Mouse (Mus musculus): ENCODE measurements around the gene Hmga1b.
"Not testable (repeated sequence)": the region's sequence is repeated elsewhere in the genome, so short reads cannot be mapped to it uniquely, and the experiment has no call there.

Gene Hmga1b

DNA sequence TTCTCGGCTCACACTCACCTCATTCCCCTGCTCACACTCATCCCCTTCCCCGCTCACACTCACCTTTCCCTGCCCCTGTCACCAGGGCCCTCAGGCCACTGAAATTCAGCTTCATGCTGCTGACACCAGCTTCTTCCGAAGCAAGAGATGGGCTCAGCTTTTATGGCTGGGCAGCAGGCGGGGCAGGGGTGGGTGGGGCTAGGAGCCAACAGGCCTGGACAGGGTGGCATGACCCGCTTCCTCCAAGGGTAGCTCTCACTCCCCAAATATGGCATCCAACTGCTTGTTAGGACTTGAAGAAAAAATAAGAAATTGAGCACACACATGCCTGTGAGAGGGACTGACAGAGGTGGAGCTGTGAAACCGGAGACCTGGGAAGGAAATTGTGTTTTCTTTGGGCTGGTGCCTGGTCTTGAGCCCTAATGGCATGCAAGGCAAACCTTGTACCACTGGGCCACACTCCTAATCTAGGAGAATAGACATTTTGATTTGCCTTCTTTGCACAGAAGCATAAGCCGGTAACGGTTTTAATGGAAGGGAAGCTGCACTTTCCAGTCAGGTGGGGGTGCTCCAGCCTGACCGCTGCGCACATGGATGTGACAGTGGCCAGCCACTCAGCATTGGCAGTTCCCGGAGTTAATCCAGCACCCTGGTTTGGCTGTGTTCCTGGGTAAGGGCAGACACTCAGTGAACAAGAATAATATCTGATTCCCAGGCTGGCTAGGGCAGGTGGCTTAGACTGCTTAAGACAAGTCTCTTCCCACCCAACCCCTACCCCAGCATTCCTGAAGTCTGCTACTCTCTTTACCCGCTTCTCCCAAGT is 30.5 kb upstream of the Hmga1b start, which contains the start of gene Cbr2:
Cbr2 (minus strand) TSS at position 257 of the 823 bp plus-strand sequence.
- no peak for DNase-seq (ENCODE audit: extremely low read depth, low read depth)

DNA sequence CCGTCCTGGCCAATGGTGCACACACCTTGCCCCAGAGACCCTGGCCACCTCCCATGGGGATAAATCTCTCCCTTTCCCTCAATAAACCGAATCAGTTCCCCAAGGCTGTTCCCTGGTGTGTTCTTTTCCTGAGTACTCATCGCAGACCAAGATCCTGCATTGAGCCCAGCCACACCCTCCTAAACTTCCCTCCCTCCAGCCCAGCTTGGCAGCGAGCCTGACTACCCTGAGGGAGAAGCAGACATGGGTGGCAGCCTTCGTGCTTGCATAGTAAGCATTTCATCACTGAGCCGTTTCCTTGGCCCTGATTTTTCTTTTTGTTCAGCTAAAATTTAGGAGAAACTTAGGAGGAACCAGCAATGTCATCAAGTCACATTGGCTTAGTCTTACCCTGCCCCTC is 29.1 kb upstream of the Hmga1b start:
- DNase-seq (ENCODE audit: extremely low read depth, low read depth): no peak

DNA sequence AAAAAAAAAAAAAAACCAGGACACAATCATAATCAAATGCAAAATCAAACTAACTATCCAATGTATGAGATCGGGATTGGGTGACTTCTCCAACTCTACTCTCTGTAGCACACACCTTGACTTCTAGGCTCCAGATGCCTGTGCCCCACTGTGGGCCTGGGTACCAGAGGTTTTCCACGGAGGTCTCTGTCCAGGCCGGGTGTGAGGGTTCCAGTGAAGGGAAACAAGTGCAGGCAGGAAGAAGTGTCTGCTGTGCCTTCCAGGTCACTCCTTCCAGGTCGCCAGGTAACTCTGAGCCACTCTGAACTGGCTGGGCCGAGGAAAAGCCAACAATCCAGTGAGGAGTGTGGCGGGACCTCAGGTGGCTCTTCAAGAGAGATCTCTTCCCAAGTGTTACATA is 26.2 kb upstream of the Hmga1b start:
- no peak for DNase-seq (ENCODE audit: extremely low read depth, low read depth)

- no peak for DNase-seq (ENCODE audit: extremely low read depth, low read depth)
These were observed 21.6 kb upstream of the Hmga1b start for GRCm38 (mm10) chr11:120740981-120741380.

GRCm38 (mm10) chr11:120744121-120744701 is 18.4 kb upstream of the Hmga1b start:
- DNase-seq (ENCODE audit: extremely low read depth, low read depth): no peak

GRCm38 (mm10) chr11:120747974-120748373 is 14.6 kb upstream of the Hmga1b start:
- no peak for DNase-seq (ENCODE audit: extremely low read depth, low read depth)

- DNase-seq (ENCODE audit: extremely low read depth, low read depth): no peak
These were observed 13.2 kb upstream of the Hmga1b start for GRCm38 (mm10) chr11:120749430-120749829.

DNA sequence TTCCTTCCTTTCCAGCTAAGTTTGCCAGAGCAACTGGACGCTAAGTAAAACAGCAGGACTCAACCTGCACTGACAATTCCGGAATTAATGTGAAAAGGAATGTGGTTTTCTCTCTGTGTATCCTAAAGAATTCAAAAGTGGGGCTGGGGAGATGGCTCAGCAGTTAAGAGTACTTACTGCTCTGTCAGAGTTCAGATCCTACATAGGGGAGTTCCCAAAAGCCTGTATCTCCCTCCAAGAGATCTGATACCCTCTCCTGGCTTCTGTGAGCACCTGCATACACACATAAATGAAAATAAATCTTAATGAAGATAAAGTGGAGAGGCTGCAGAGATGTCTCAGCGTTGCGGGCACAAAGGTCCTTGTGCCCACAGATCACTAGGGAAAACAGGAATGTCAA is 11.0 kb upstream of the Hmga1b start:
- DNase-seq (ENCODE audit: extremely low read depth, low read depth): no peak

DNA sequence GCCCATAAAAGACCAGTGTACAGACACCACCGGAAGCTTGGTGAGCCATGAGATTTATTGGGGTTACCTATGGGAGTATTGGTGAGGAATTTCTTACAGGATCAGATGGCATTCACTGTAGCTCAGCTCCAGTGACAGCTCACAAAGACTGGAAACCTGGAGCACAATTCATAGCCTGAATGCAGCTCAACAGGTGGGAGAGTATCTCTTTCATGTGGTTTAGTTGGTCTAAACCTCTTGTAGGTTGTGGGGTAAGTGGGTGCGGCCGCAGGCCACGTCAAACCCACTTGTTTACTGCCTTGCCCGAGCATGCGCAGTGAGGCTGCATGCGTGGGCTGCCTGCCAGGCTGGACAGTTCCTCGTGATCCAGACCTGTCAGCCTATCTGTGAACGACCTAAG is 2.4 kb upstream of the Hmga1b start:
- DNase-seq (ENCODE audit: extremely low read depth, low read depth): no peak

- no peak for DNase-seq (ENCODE audit: extremely low read depth, low read depth)
These were observed 553 bp upstream of the Hmga1b start for GRCm38 (mm10) chr11:120761811-120762671.

- DNase-seq (ENCODE audit: extremely low read depth, low read depth): not testable (repeated sequence)
These were observed 766 bp downstream of the Hmga1b start for GRCm38 (mm10) chr11:120763121-120763999.

DNA sequence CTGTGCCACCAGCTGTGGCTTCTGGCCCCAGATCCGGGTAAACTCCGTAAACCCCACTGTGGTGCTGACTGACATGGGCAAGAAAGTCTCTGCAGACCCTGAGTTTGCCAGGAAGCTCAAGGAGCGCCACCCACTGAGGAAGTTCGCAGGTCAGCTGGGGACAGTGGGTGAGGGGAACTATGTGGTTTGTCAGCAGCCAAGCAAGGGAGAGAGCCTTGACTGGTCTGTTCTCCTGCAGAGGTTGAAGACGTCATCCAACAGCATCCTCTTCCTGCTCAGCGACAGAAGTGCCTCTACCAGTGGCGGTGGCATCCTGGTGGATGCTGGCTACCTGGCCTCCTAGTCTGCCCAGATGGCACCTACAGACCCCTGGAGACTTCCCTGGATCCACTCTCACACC is 4.4 kb downstream of the Hmga1b start:
- DNase-seq (ENCODE audit: extremely low read depth, low read depth): not testable (repeated sequence)

DNA sequence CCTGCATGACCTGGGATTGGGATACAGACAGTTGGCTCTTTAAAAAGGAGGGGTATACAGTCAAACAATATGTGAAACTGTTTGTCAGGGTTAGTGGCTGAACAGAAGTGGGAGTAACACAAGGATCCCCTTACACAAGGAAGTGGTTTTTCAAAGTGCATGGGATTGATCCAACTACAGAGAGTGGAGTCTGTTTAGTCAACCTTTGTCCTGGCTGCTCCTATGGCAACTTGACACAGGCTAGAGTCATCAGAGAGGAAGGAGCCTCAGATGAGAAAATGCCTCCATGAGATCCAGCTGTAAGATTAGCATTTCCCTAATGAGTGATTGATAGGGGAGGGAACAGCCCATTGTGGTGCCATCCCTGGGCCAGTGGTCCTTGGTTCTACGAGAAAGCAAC is 5.6 kb downstream of the Hmga1b start:
- DNase-seq (ENCODE audit: extremely low read depth, low read depth): no peak

DNA sequence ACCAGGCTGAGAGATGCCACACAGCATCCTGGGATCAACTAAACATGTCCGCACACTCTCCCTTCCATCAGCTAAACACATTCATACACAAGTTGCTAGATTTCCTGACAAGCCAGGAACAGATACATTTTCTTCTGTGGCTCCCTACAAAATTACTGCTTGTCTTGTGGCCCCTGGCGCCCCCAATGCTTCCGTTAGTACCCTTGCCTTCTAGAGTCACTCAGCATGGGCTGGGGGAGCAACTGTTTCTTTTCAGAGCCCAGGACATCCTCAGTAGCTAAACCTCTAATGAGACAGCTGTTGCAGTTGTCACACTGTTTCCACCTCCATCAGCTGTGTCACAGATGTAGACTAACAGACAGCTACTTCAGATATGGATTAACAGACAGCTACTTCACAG is 10.2 kb downstream of the Hmga1b start:
- no peak for DNase-seq (ENCODE audit: extremely low read depth, low read depth)

- DNase-seq (ENCODE audit: extremely low read depth, low read depth): no peak
These were observed 11.0 kb downstream of the Hmga1b start for GRCm38 (mm10) chr11:120773463-120774190.

DNA sequence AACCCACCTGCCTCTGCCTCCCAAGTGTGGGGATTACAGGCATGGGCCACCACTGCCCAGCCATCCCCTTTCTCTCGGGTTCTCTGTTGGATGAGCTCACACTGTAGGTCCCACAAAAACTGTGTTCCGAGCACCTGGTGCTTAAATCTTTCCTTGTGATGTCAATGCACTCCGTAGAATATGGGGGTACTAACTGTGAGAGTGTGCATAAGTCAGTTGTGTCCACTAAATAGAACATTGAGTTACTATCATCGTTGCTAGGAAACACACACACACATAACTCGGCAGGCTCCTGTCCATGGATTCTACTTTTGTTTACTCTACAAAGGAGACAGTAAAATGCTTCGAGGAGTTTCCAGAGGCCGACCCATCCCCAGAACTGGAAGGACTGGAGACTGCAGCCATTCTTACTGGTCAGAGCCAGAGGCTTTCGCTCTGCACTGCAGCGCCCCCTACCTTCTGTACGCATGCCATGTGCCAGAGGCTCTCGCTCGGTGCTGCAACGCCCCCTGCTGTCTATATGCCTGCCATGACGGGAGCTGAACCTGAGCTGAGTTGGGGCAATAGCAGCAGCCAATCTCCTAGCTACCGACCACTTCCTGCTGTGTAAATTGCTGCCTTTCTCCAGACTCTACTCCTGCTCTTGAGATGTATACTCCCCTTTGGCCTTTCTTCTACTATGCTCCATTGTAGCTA is 13.3 kb downstream of the Hmga1b start:
- peak; percentile 74 for DNase-seq (ENCODE audit: extremely low read depth, low read depth)

- no peak for DNase-seq (ENCODE audit: extremely low read depth, low read depth)
These were observed 14.5 kb downstream of the Hmga1b start for GRCm38 (mm10) chr11:120777123-120777522.

DNA sequence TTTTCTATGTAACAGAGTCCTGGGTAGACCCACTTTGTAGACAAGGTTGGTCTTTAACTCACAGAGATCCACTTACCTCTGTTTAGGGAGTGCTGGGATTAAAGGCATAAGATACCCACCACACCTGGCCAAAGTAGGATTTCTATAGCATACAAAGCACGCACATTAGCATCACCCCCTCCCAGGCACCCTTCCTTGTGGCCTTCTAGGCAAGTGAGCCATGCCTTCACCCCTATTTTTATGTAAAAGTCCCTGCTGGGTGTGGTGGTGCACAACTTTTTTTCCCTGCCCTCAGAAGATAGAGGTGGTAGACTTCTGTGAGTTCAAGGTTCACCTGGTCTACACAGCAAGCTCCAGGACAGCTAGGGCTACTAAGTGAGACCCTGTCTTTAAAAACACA is 17.3 kb downstream of the Hmga1b start:
- DNase-seq (ENCODE audit: extremely low read depth, low read depth): no peak

GRCm38 (mm10) chr11:120781361-120781760 is 18.8 kb downstream of the Hmga1b start:
- not testable (repeated sequence) for DNase-seq (ENCODE audit: extremely low read depth, low read depth)
